Mouse (Mus musculus) heart, adult 2 months (tissue): ENCODE measurements around the gene Dmc1. TPM values are rescaled to one million over a fixed set of nuclear protein-coding genes. Genes with fewer than 3 reads are reported as not detected.

Experiments used
- DNase-seq, 2 experiments: peaks; one replicate each; pipeline ENCODE4 v3.0.0; 2021
- H3K27ac ChIP-seq: fragments of 200-600 bp; 2 replicates; pipeline ENCODE4 v1.8.1; 2022
- H3K27me3 ChIP-seq: fragments of 200-500 bp; 2 replicates; pipeline ENCODE4 v1.6.1; 2012; ENCODE audit warnings: mild to moderate bottlenecking, low read length, inconsistent platforms, mixed read lengths; ENCODE audit not compliant: control insufficient read depth, insufficient read depth
- H3K36me3 ChIP-seq: fragments of 200-500 bp; 2 replicates; pipeline ENCODE4 v1.6.1; 2012; ENCODE audit warnings: low read length, inconsistent platforms; ENCODE audit not compliant: control insufficient read depth, insufficient read depth
- H3K4me1 ChIP-seq: fragments of 200-500 bp; 2 replicates; pipeline ENCODE4 v1.6.1; 2011; ENCODE audit warnings: low read length; ENCODE audit not compliant: control insufficient read depth, insufficient read depth
- H3K4me3 ChIP-seq: fragments of 200-600 bp; 2 replicates; pipeline ENCODE4 v1.8.1; 2022
- H3K79me2 ChIP-seq: fragments of 200-500 bp; replicated peaks from 2 replicates; pipeline ENCODE4 v1.6.1; 2012; ENCODE audit warnings: mild to moderate bottlenecking, inconsistent platforms, low read length, moderate library complexity, mixed read lengths; ENCODE audit not compliant: control insufficient read depth, insufficient read depth
- H3K9ac ChIP-seq: fragments of 200-500 bp; 2 replicates; pipeline ENCODE4 v1.6.1; 2012; ENCODE audit warnings: low read depth, mild to moderate bottlenecking, control low read depth, inconsistent platforms, low read length, mixed read lengths
- CTCF ChIP-seq: fragments of 200-600 bp; IDR thresholded peaks from 2 replicates; pipeline ENCODE4 v1.8.1; 2022; ENCODE audit warnings: antibody characterized with exemption, mild to moderate bottlenecking, moderate library complexity
- EP300 ChIP-seq: fragments of 200-500 bp; IDR thresholded peaks from 2 replicates; pipeline ENCODE4 v1.6.1; 2011; ENCODE audit warnings: low read depth, low read length, control low read depth; ENCODE audit not compliant: insufficient read depth
- POLR2A ChIP-seq: fragments of 200-500 bp; IDR thresholded peaks from 2 replicates; pipeline ENCODE4 v1.6.1; 2011; ENCODE audit warnings: mild to moderate bottlenecking, low read depth, low read length, control low read depth; ENCODE audit not compliant: insufficient read depth
- WGBS: fragments of 180-500 bp; shearing (Covaris S2); methylation state at CpG from one replicate; pipeline ENCODE4 v1.1.7; 2018; 5-methylcytosine and 5-hydroxymethylcytosine counted together
- intact Hi-C: fragments of 180-260 bp; cut with DNase I; formaldehyde crosslinking; loops from one replicate; pipeline ENCODE4 v1.15.1; 2025
- polyA plus RNA-seq: library from polyadenylated mRNA; depleted of rRNA; stranded (reverse); fragments of >200 nt; gene quantifications from 2 replicates; pipeline ENCODE4 v1.2.3, GENCODE M21; 2012
- total RNA-seq, 2 experiments: library from RNA; stranded (reverse); gene quantifications; 2 replicates each; pipeline ENCODE4 v1.2.3; 2021

Dmc1 gene
- total and polyA plus RNA-seq, 3 experiments = 0.12 TPM; not detected in 2

DNA sequence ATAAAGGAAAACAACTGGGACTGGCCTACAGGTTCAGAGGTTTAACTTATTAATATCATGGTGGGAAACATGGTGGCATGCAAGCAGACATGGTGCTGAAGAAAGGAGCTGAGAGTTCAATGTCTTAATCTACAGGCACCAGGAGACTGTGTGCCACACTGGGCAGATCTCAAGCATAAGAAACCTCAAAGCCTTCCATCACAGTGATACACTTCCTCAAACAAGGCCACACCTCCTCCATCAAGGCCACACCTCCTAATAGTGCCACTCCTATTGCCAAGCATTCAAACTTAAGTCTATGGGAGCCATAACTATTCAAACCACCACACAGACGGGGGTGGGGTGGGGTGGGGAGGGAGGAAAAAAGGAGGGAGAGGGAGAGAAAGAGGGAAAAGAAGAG, 23.3 kb downstream of the Dmc1 start:
- DNase-seq = no peak
- intact Hi-C loops = no loop called here
- H3K79me2 ChIP-seq = no peaks in the 10 kb centered on the region

DNA sequence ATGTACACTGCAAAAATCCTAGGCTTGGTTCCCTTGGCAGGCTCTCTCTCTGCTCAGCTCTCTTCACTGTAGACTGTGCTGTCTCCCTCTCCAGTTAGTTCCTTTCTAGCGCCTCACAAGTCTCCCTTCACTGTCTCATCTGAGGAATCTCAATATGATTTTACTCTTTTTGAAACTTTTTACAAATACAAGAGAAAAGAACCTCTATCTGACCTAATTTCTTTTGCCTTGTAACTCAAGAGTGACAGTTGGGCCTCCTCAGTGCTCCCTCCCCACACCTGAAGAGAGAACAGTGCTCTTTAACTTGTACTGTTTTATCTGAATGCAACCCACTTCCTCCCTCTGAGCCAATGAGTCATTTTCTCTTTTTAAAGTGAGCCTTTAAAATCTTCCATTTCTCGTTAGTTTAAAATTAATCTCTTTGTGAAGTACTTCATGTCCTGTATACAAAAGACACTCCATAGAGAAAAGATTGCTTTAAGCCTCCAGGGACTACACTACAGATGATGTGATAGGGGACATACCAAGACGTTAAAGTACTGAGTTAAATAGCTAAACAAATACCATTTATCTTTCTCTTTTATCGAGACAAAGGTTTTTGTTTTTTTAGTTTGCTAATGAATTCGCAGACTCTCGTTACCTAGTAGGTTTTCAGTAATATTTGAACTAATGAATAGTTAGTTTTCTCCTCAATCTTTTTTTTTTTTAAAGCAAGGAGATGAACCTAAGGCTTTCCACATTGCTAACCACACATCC, 27.1 kb downstream of the Dmc1 start:
- H3K4me3 ChIP-seq = no peak overlapping the region
- H3K27me3 ChIP-seq = no peaks in the 10 kb centered on the region
- H3K27ac ChIP-seq = no peak overlapping the region
- no peaks in the 10 kb centered on the region for H3K4me1 ChIP-seq
- H3K9ac ChIP-seq = no peak overlapping the region
- WGBS = 60% methylated on average over 6 of the region's 6 CpGs
- intact Hi-C loops = no loop called here
- TF ChIP-seq EP300 = no peak
- no peak for TF ChIP-seq CTCF
- TF ChIP-seq POLR2A = no peak
- no peak for DNase-seq
- no peaks in the 10 kb centered on the region for H3K79me2 ChIP-seq
- no peaks in the 10 kb centered on the region for H3K36me3 ChIP-seq

More for the DNA sequence above, 23.3 kb downstream of the Dmc1 start:
- Histone ChIP-seq H3K27ac (no peak overlapping the region), H3K9ac (no peak overlapping the region), H3K27me3 (no peaks in the 10 kb centered on the region), H3K4me3 (no peak overlapping the region), H3K4me1 (no peaks in the 10 kb centered on the region), H3K36me3 (no peaks in the 10 kb centered on the region)
- WGBS = 82% methylated on average over 1 of the region's 1 CpGs
- TF ChIP-seq CTCF = no peak
- no peak for TF ChIP-seq EP300
- no peak for TF ChIP-seq POLR2A

DNA sequence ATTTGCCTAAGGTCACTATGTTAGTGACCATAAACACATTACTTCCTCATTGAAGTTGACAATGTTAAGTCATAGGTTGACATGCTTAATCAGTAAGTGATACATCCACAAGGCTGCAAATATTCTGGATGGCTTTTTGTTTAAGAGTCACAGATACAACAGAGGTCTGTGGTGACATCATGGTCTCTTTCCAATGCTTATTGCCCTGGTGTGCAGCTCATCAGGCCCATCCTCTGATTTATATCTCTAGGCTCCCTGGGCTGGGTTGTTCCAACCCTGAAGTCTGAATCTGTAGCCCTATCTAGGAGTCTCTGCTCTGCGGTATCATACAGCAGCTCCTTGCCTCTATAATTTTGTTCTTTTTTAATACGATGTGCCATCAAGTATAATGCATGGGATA, 28.0 kb downstream of the Dmc1 start:
- H3K9ac ChIP-seq = no peak overlapping the region
- intact Hi-C loops = no loop called here
- no peak overlapping the region for H3K27ac ChIP-seq
- no peak for DNase-seq
- H3K4me3 ChIP-seq = no peak overlapping the region
- H3K79me2 ChIP-seq = no peaks in the 10 kb centered on the region
- no peaks in the 10 kb centered on the region for H3K27me3 ChIP-seq
- H3K36me3 ChIP-seq = no peaks in the 10 kb centered on the region
- TF ChIP-seq POLR2A (no peak), EP300 (no peak), CTCF (no peak)
- 90% methylated on average over 2 of the region's 2 CpGs for WGBS
- H3K4me1 ChIP-seq = no peaks in the 10 kb centered on the region

DNA sequence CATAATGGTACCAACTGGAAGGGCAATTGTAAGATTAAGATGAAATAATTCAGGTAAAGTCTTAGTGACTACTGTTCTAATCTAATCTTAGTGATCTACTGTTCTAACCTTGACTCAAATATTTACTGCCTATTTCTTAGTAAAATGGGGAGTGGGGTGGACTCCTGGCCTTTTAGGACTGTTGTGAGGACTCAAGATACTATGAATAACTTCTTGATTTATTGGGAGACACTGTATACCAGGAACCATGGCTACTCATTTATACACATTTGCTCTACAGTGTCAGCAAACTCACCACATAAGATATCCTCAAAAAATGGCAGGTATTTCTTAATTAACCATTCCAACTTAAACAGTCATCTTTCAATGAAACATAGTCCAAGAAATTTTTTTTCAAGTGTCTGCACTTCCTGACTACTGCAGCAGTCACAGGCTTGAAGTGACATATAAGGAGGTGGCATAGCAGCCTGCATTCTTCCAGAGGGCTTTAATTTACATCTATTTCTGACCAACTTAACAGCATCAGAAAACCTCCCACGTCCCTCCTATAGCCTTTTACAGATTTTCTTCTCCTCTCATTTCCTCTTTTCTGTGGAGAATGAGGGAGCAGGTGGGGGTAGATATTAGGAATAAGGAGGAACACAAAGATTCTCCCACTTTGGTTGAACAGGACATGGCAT, 29.2 kb downstream of the Dmc1 start:
- Histone ChIP-seq H3K27ac (no peak overlapping the region), H3K79me2 (no peaks in the 10 kb centered on the region), H3K27me3 (no peaks in the 10 kb centered on the region), H3K4me3 (no peak overlapping the region), H3K9ac (no peak overlapping the region), H3K36me3 (no peaks in the 10 kb centered on the region), H3K4me1 (no peaks in the 10 kb centered on the region)
- TF ChIP-seq POLR2A (no peak), EP300 (no peak), CTCF (no peak)
- DNase-seq = no peak
- intact Hi-C loops = no loop called here
- 36% methylated on average over 1 of the region's 1 CpGs for WGBS

DNA sequence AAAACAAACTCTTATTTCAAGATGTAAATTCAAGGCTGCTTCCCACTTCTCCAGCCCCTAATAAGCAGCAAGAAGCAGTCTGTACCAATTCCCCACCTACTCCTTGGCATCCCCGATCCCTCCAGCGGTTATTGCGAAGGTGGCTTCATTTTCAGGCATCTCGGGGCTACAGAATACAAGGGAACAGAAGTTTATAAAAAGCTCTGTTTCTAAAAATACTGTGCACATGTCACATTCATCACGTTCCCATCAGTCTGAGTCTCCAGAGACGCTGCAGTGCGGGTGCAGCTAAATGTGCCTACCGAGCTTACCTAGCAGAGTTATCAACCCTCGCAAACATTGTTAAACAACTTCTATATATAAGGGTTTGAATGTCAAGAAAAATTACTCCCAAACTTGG, 42.5 kb downstream of the Dmc1 start:
- H3K36me3 ChIP-seq = no peaks in the 10 kb centered on the region
- no peaks in the 10 kb centered on the region for H3K79me2 ChIP-seq
- H3K27me3 ChIP-seq = no peaks in the 10 kb centered on the region
- no peak for DNase-seq
- H3K27ac ChIP-seq = no peak overlapping the region; the same call in 1 of the 2 replicates
- intact Hi-C loops = no loop called here
- H3K9ac ChIP-seq = no peak overlapping the region
- TF ChIP-seq POLR2A (no peak), EP300 (no peak), CTCF (no peak)
- H3K4me3 ChIP-seq = no peak overlapping the region
- 54% methylated on average over 9 of the region's 9 CpGs for WGBS
- no peaks in the 10 kb centered on the region for H3K4me1 ChIP-seq

DNA sequence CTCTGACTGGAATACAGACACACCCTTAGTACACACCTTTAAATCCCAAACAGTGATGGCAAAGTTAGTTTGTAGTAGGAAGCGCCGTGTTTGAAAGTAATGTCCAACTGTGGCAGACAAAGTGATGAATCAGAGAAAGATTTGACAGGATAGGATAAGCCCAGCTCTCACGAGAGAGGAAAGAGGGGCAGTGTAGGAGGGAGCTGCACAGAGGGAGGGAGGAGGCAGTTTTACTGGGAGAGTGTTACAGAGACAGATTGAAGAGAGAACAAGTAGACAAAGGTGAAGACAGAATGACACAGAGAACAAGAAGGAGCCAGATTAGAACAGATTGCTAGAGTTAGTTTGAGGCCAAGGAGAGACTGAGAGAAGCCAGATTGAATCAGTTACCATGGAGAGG, 45.3 kb downstream of the Dmc1 start:
- no peaks in the 10 kb centered on the region for H3K36me3 ChIP-seq
- no peak overlapping the region for H3K9ac ChIP-seq
- no peak overlapping the region for H3K27ac ChIP-seq
- intact Hi-C loops = no loop called here
- no peaks in the 10 kb centered on the region for H3K4me1 ChIP-seq
- WGBS = 52% methylated on average over 3 of the region's 3 CpGs
- H3K27me3 ChIP-seq = no peaks in the 10 kb centered on the region
- TF ChIP-seq POLR2A = no peak
- no peak for TF ChIP-seq CTCF
- TF ChIP-seq EP300 = no peak
- no peak for DNase-seq
- no peak overlapping the region for H3K4me3 ChIP-seq
- no peaks in the 10 kb centered on the region for H3K79me2 ChIP-seq
